Mouse (Mus musculus): Measurements from ENCODE around the gene Plekha6.

Plekha6 gene

GRCm38 (mm10) chr1:133146014-133147009 is 17.7 kb upstream of the Plekha6 start:
- DNase-seq (ENCODE audit: low spot score in 2 of 2) = peak in 1 of 2 experiments; percentile 65

GRCm38 (mm10) chr1:133147324-133147723 is 16.7 kb upstream of the Plekha6 start:
- no peak for DNase-seq (ENCODE audit: low spot score in 2 of 2)

DNA sequence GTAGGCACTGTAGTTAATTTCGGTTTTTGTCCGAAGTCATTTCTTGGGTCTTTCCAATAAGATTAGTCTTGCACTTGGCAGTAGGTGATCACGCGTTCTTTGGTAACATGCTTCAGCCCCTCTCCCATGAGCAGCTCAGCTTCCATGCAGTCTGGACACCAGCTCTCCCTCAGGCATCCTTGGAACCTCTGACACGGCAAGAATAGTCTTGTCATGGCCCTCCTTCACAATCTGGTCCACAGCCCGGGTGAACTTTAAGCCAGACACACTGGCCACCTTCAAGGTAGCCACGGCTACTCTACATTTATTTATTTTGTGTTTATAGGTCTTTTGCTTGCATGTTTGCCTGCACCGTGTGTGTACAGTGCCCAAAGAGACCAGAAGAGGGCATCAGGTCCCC is 15.9 kb upstream of the Plekha6 start:
- DNase-seq (ENCODE audit: low spot score in 2 of 2) = no peak

GRCm38 (mm10) chr1:133150556-133150955 is 13.5 kb upstream of the Plekha6 start:
- no peak for DNase-seq (ENCODE audit: low spot score in 2 of 2)

GRCm38 (mm10) chr1:133152213-133152612 is 11.8 kb upstream of the Plekha6 start:
- DNase-seq (ENCODE audit: low spot score in 2 of 2) = no peak

DNA sequence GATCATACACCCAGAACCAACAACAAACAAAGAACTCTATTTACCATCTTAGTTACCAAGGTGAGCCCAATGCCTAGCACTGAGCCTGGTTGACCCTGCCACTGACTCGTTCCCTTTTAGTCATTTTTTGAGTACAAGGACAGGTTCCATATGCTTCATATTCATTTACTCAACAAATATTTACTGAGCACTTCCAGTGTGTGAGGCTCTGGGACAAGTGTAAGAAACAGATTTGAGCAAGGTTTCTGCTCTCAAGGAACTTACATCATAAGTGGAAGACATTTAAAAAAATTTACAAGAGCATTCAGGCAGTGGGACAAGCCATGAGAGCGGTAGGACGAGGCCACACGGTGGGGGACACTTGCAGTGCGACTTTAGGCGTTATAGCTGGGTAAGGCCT is 8.7 kb upstream of the Plekha6 start:
- no peak for DNase-seq (ENCODE audit: low spot score in 2 of 2)

- no peak for DNase-seq (ENCODE audit: low spot score in 2 of 2)
These were observed 4.9 kb upstream of the Plekha6 start for GRCm38 (mm10) chr1:133159128-133159564.

DNA sequence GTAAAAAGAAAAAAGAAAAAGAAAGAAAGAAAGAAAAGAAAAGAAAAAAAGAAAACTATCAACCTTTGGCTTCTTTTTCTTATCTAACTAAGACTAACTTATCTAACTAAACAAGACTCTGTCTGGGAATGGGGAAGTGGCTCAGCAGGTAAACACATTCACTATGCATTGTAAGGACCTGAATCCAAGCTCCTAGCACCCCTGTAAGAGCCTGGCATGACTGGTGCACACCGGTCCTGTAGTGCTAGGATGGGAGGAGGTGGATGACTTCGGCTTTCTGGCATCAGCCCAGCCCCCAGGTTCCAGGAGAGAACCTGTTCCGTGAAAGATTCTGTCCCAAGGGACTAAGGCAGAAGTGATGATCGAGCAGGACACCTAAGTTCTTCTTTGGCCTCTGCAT is 2.5 kb upstream of the Plekha6 start:
- no peak for DNase-seq (ENCODE audit: low spot score in 2 of 2)

GRCm38 (mm10) chr1:133162046-133162445 is 2.0 kb upstream of the Plekha6 start:
- DNase-seq (ENCODE audit: low spot score in 2 of 2) = peak; percentile 45 to 70

DNA sequence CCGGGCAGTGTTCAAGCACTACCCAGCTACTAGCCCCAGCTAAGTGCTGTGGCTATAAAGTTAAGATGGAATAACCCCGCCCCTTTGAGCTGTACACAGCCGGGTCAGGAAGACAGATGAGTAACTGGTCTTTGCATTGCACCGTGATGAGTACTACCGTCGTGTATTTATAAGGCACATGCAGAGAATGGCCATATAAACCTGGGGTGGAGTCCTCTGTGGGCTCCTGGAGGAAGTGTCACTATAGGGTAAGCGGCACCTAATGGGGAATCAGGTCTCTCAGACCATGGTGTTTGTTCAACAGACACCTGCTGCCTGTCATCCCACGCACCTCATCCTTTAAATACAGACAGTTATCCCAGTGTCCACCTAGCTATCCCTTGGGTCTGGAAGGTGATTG is 1.0 kb upstream of the Plekha6 start:
- no peak for DNase-seq (ENCODE audit: low spot score in 2 of 2)

GRCm38 (mm10) chr1:133164591-133165011 is 591 bp downstream of the Plekha6 start:
- DNase-seq (ENCODE audit: low spot score in 2 of 2) = peak in 1 of 2 experiments; percentile 39

- DNase-seq (ENCODE audit: low spot score in 2 of 2) = no peak
These were observed 1.1 kb downstream of the Plekha6 start for GRCm38 (mm10) chr1:133165111-133165510.

DNA sequence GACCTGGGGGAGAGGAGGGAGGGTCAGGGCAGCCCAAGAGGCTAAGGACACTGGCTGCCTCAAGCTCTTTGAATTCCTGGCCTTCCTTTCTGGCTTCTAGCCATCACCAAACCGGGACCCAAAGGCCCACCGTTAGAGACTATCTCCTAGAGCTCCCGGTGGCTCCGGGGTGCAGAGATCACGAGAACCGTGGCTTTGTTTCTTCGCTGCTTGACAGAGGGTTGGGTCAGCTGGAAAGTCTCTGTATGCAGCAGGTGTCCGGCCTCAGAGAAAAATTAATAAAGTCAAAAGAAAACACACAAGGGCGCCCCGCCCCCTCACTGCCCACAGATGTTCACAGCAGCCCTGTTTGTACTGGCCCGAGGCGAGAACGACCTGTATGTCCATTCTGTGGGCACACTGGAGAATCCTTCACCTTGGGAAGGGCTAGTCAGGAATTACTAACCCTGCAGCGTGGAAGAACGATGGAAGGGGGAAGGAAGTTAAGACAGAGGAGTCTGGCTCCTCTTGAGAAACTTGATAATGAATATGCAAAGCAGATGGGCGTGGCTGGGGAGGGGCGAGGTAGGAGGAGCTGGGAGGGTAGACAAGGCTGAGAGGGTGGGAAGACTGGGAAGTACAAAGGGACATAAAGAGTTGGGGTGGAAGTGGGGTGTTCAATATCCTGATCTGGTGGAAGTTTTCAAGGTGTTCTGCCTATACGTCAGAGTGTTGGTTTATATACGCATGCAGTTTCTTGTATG is 4.5 kb downstream of the Plekha6 start:
- no peak for DNase-seq (ENCODE audit: low spot score in 2 of 2)

DNA sequence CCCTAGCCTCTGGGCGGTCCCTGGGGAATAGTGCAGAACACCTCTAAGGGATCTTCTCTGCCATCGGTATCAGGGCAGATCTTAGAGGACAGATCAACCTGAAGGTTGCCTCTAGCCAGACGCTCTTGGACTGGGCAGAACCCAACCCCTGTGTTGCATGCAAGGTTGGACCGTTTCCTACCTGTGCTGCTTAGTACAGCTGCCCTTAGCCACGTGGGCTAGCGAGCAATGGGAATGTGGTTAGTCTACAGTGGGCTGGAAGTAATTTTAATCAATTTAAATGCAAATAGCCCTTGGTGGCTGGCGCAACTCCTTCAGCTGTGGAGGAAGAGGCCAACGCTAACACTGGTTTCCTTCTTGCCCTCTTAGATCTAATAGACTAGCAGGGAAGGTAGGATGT is 6.2 kb downstream of the Plekha6 start:
- no peak for DNase-seq (ENCODE audit: low spot score in 2 of 2)

DNA sequence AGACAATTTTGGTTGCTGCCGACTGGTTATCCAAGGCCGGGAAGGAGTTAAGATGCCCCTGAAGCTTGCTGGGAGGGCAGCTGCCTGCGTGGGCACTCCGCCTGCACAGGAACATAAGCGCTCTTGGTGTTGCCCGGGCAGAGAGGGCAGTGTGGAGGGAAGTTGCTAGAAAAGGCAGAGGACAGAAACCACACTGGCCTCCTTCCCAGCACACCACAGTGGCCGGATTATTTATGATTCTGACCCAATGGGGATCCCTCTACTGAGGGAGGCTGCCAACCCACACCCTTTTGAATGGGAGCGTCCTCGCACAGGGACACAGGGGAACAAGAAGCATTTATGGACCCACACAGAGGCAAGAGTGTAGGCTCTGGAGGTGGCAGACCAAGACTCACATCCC is 7.3 kb downstream of the Plekha6 start:
- DNase-seq (ENCODE audit: low spot score in 2 of 2) = no peak

DNA sequence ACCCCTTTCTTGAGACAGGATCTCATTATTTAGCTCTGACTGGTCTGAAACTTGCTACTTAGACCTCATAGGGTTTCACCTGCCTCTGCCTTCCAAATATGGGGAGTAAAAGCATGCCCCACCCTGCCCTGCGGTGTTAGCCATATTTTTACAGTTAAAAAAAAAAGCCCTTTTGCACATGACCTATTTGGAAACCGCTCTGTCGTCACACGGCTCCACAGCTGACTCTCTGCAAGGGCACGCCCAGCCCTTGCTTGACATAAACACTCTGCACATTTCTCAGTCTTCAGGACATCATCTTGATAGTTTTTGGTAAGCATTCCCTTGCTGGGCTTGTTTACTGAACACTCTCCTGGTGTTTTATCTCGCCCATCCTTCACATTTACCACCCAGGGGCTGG is 11.1 kb downstream of the Plekha6 start:
- no peak for DNase-seq (ENCODE audit: low spot score in 2 of 2)

GRCm38 (mm10) chr1:133177480-133178172 is 13.6 kb downstream of the Plekha6 start:
- DNase-seq (ENCODE audit: low spot score in 2 of 2) = no peak

DNA sequence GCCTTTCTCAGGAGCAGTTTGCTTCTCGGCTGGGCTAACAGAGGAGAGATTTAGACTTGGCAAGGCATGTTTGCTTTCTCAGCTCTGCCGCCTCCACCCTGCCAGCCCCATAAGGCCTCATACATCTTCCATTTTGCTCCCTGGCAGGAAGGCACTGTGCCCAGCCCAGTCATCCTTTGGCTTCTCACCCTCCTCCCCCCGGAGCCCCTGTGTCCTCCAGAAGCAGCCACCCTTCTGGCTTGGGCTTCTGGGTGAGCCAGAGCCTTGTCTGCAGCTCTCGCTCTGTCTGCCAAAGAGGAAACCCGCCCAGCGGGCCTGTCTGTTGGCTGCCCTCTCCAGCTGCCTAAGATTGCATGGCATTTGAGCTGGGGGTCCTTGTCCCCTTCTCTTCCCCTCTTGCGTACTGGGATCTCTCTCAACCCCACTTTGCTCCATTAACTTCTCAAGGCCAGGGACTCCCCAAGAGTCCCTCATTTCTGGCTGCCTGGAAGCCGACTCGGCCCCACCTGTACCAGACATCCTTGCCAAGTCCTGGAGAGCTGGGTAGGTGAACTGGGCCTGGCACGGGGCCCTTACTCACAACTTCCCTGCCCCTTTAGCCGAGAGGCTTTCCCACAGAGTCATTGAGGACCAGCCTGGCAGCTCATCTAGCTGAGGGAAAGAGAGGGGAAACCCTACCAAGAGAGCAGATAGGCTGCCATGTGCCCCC is 14.9 kb downstream of the Plekha6 start:
- DNase-seq (ENCODE audit: low spot score in 2 of 2) = no peak

- peak; percentile 38 to 68 for DNase-seq (ENCODE audit: low spot score in 2 of 2)
These were observed 17.3 kb downstream of the Plekha6 start for GRCm38 (mm10) chr1:133181072-133182015.

- DNase-seq (ENCODE audit: low spot score in 2 of 2) = no peak
These were observed 18.2 kb downstream of the Plekha6 start for GRCm38 (mm10) chr1:133182016-133182705.

Data from urinary bladder, adult 18-20 months (tissue).